Mouse (Mus musculus): ENCODE results near the gene Nap1l1. TPM values are rescaled to one million over a fixed set of nuclear protein-coding genes. Genes with fewer than 3 reads are reported as not detected.
A peak's percentile ranks its signal among the peaks of the same experiment; 100 is the strongest.

Nap1l1 gene
- polyA plus RNA-seq, 1 experiment from 2014 or later: 162 TPM

- no peak overlapping the region for H3K27ac ChIP-seq (replicated peaks)
- WGBS: 85% methylated on average over 4 of the region's 4 CpGs
These were observed 45.3 kb downstream of the Nap1l1 start for GRCm38 (mm10) chr10:111518350-111518749.

GRCm38 (mm10) chr10:111519620-111520370 is 46.8 kb downstream of the Nap1l1 start:
- Histone ChIP-seq H3K27ac (replicated peaks) (0 out of 2 replicates have a peak overlapping the region, but pooled peaks have one; percentile 0), H3K27me3 (replicated peaks) (no peaks in the 10 kb centered on the region)
- 56% methylated on average over 24 of the region's 24 CpGs for WGBS

More at GRCm38 (mm10) chr10:111518350-111518749, 45.3 kb downstream of the Nap1l1 start:
- no peak overlapping the region for H3K4me3 ChIP-seq (replicated peaks)
- H3K4me1 ChIP-seq: peaks cover 10% of the 10 kb centered on the region; the same call in 1 of the 2 replicates
- H3K36me3 ChIP-seq: no peaks in the 10 kb centered on the region
- H3K27me3 ChIP-seq (replicated peaks): no peaks in the 10 kb centered on the region
- H3K9me3 ChIP-seq (replicated peaks): no peaks in the 10 kb centered on the region
- ATAC-seq (ENCODE audit: low FRiP score): no peak
- H3K9ac ChIP-seq (replicated peaks): no peak overlapping the region
- no peak overlapping the region for H3K4me2 ChIP-seq

GRCm38 (mm10) chr10:111520621-111521020 is 47.6 kb downstream of the Nap1l1 start:
- no peak overlapping the region for H3K27ac ChIP-seq (replicated peaks)
- H3K9ac ChIP-seq (replicated peaks): no peak overlapping the region
- 66% methylated on average over 3 of the region's 3 CpGs for WGBS

More at GRCm38 (mm10) chr10:111519620-111520370, 46.8 kb downstream of the Nap1l1 start:
- no peaks in the 10 kb centered on the region for H3K9me3 ChIP-seq (replicated peaks)
- no peaks in the 10 kb centered on the region for H3K36me3 ChIP-seq
- peak overlapping the region; percentile 27 for H3K4me2 ChIP-seq
- peaks cover 19% of the 10 kb centered on the region; the same call in 1 of the 2 replicates for H3K4me1 ChIP-seq
- H3K4me3 ChIP-seq (replicated peaks): no peak overlapping the region
- H3K9ac ChIP-seq (replicated peaks): no peak overlapping the region
- no peak for ATAC-seq (ENCODE audit: low FRiP score)

GRCm38 (mm10) chr10:111521636-111522035 is 48.6 kb downstream of the Nap1l1 start:
- no peaks in the 10 kb centered on the region for H3K36me3 ChIP-seq
- ATAC-seq (ENCODE audit: low FRiP score): no peak
- 72% methylated on average over 4 of the region's 4 CpGs for WGBS
- H3K4me3 ChIP-seq (replicated peaks): no peak overlapping the region
- H3K27me3 ChIP-seq (replicated peaks): no peaks in the 10 kb centered on the region
- no peaks in the 10 kb centered on the region for H3K9me3 ChIP-seq (replicated peaks)
- no peak overlapping the region for H3K4me2 ChIP-seq
- peaks cover 19% of the 10 kb centered on the region; the same call in 1 of the 2 replicates for H3K4me1 ChIP-seq
- no peak overlapping the region for H3K27ac ChIP-seq (replicated peaks)
- H3K9ac ChIP-seq (replicated peaks): no peak overlapping the region

More at GRCm38 (mm10) chr10:111520621-111521020, 47.6 kb downstream of the Nap1l1 start:
- no peak for ATAC-seq (ENCODE audit: low FRiP score)
- H3K4me3 ChIP-seq (replicated peaks): no peak overlapping the region
- H3K36me3 ChIP-seq: no peaks in the 10 kb centered on the region
- no peaks in the 10 kb centered on the region for H3K9me3 ChIP-seq (replicated peaks)
- H3K27me3 ChIP-seq (replicated peaks): no peaks in the 10 kb centered on the region
- H3K4me2 ChIP-seq: no peak overlapping the region
- peaks cover 19% of the 10 kb centered on the region; the same call in 1 of the 2 replicates for H3K4me1 ChIP-seq

DNA sequence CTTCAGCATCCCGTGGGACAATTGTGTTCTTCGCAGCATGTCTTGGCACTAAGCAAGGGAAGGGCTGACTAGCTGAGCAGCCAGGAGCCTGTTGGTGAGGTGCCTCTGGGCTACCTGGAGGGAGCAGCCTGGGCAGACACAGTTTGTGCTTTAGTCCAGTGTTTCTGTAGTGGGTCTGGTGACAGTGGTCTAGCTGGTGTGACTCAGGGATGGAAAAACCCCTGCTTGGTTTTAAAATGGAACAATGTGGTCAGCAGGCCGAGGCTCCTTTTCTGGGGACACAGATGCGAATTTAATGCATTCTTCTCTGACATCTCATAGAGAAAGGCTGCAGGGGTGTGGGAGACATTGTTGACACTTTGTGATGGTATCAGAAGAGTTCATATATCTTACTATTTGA is 49.2 kb downstream of the Nap1l1 start:
- no peak for ATAC-seq (ENCODE audit: low FRiP score)
- WGBS: 84% methylated on average over 4 of the region's 4 CpGs
- H3K4me3 ChIP-seq (replicated peaks): no peak overlapping the region
- H3K9me3 ChIP-seq (replicated peaks): no peaks in the 10 kb centered on the region
- H3K4me1 ChIP-seq: peaks cover 19% of the 10 kb centered on the region; the same call in 1 of the 2 replicates
- no peaks in the 10 kb centered on the region for H3K36me3 ChIP-seq
- no peaks in the 10 kb centered on the region for H3K27me3 ChIP-seq (replicated peaks)
- H3K4me2 ChIP-seq: no peak overlapping the region
- no peak overlapping the region for H3K9ac ChIP-seq (replicated peaks)
- H3K27ac ChIP-seq (replicated peaks): no peak overlapping the region

DNA sequence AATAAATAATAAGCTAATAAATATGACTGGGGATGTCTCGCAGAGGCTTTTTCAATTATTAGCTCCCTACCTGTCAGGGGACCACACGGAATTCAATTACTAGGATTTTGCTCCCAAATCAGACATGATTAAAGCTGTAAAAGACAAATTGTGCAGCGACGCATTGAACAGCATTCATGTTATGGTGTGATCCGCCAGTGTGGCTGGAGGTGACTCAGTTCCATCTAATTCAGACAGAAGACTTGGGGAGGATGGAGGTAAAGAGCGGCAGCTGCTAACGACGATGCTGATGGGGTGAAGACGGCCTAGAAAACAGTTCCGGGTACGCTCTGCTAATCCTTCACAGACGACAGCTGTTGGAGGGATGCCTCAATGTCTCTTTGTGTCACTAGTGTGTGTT is 50.9 kb downstream of the Nap1l1 start:
- H3K36me3 ChIP-seq: no peaks in the 10 kb centered on the region
- peaks cover 19% of the 10 kb centered on the region; the same call in 1 of the 2 replicates for H3K4me1 ChIP-seq
- WGBS: 32% methylated on average over 12 of the region's 12 CpGs
- H3K9ac ChIP-seq (replicated peaks): no peak overlapping the region
- H3K4me2 ChIP-seq: no peak overlapping the region
- no peaks in the 10 kb centered on the region for H3K27me3 ChIP-seq (replicated peaks)
- no peak overlapping the region for H3K4me3 ChIP-seq (replicated peaks)
- ATAC-seq (ENCODE audit: low FRiP score): no peak
- no peaks in the 10 kb centered on the region for H3K9me3 ChIP-seq (replicated peaks)
- no peak overlapping the region for H3K27ac ChIP-seq (replicated peaks)

- WGBS: 81% methylated on average over 5 of the region's 5 CpGs
- H3K36me3 ChIP-seq: no peaks in the 10 kb centered on the region
- ATAC-seq (ENCODE audit: low FRiP score): no peak
- no peak overlapping the region for H3K4me3 ChIP-seq (replicated peaks)
- H3K27ac ChIP-seq (replicated peaks): no peak overlapping the region
- H3K9me3 ChIP-seq (replicated peaks): no peaks in the 10 kb centered on the region
- H3K4me1 ChIP-seq: peaks cover 9% of the 10 kb centered on the region; the same call in 1 of the 2 replicates
- no peaks in the 10 kb centered on the region for H3K27me3 ChIP-seq (replicated peaks)
- H3K4me2 ChIP-seq: no peak overlapping the region
- H3K9ac ChIP-seq (replicated peaks): no peak overlapping the region
These were observed 54.0 kb downstream of the Nap1l1 start for GRCm38 (mm10) chr10:111527057-111527456.

- no peak overlapping the region for H3K4me2 ChIP-seq
- no peaks in the 10 kb centered on the region for H3K27me3 ChIP-seq (replicated peaks)
- peaks cover 9% of the 10 kb centered on the region; the same call in 1 of the 2 replicates for H3K4me1 ChIP-seq
- ATAC-seq (ENCODE audit: low FRiP score): no peak
- no peaks in the 10 kb centered on the region for H3K36me3 ChIP-seq
- H3K4me3 ChIP-seq (replicated peaks): no peak overlapping the region
- H3K27ac ChIP-seq (replicated peaks): no peak overlapping the region
- no peaks in the 10 kb centered on the region for H3K9me3 ChIP-seq (replicated peaks)
- H3K9ac ChIP-seq (replicated peaks): no peak overlapping the region
- 93% methylated on average over 7 of the region's 7 CpGs for WGBS
These were observed 54.6 kb downstream of the Nap1l1 start for GRCm38 (mm10) chr10:111527613-111528012.

GRCm38 (mm10) chr10:111528283-111528682 is 55.3 kb downstream of the Nap1l1 start:
- 81% methylated on average over 4 of the region's 4 CpGs for WGBS
- no peaks in the 10 kb centered on the region for H3K27me3 ChIP-seq (replicated peaks)
- H3K4me3 ChIP-seq (replicated peaks): no peak overlapping the region
- peaks cover 9% of the 10 kb centered on the region; the same call in 1 of the 2 replicates for H3K4me1 ChIP-seq
- ATAC-seq (ENCODE audit: low FRiP score): no peak
- no peak overlapping the region for H3K4me2 ChIP-seq
- H3K9me3 ChIP-seq (replicated peaks): no peaks in the 10 kb centered on the region
- H3K9ac ChIP-seq (replicated peaks): no peak overlapping the region
- no peak overlapping the region for H3K27ac ChIP-seq (replicated peaks)
- no peaks in the 10 kb centered on the region for H3K36me3 ChIP-seq

- Histone ChIP-seq H3K4me2 (no peak overlapping the region), H3K9me3 (replicated peaks) (no peaks in the 10 kb centered on the region), H3K9ac (replicated peaks) (no peak overlapping the region), H3K4me3 (replicated peaks) (no peak overlapping the region), H3K36me3 (no peaks in the 10 kb centered on the region), H3K27me3 (replicated peaks) (no peaks in the 10 kb centered on the region), H3K27ac (replicated peaks) (no peak overlapping the region), H3K4me1 (no peaks in the 10 kb centered on the region)
- WGBS: 89% methylated on average over 7 of the region's 7 CpGs
- no peak for ATAC-seq (ENCODE audit: low FRiP score)
These were observed 57.4 kb downstream of the Nap1l1 start for GRCm38 (mm10) chr10:111530398-111530797.

GRCm38 (mm10) chr10:111534691-111535090 is 61.7 kb downstream of the Nap1l1 start:
- H3K27me3 ChIP-seq (replicated peaks): no peaks in the 10 kb centered on the region

DNA sequence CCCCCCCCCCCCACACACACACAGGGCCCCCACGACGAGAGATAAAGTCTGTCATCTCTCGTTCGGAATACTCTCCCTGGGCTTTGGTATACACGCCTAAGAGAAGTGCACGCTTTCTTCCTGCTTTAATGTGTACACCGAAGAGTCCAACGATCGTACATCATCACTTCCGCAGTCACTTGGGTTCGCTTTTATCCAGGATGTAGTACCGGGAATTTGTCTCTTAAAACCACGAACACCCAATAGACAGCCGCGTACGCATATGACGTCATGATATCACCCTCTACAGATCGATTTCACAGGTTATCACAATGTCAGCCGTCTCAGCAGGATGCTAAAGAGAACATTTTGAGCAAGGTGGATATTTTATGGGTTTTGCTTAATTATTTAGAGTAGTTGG is 64.4 kb downstream of the Nap1l1 start:
- peak; percentile 78 for ATAC-seq (ENCODE audit: low FRiP score)
- peak overlapping the region; percentile 13; the same call in 1 of the 2 replicates for H3K4me2 ChIP-seq

More at GRCm38 (mm10) chr10:111534691-111535090, 61.7 kb downstream of the Nap1l1 start:
- Histone ChIP-seq H3K4me1 (peaks cover 3% of the 10 kb centered on the region; the same call in 1 of the 2 replicates), H3K4me2 (no peak overlapping the region), H3K27ac (replicated peaks) (no peak overlapping the region), H3K36me3 (no peaks in the 10 kb centered on the region), H3K9ac (replicated peaks) (no peak overlapping the region), H3K9me3 (replicated peaks) (no peaks in the 10 kb centered on the region), H3K4me3 (replicated peaks) (no peak overlapping the region)
- 74% methylated on average over 8 of the region's 8 CpGs for WGBS
- no peak for ATAC-seq (ENCODE audit: low FRiP score)

More for the DNA sequence above, 64.4 kb downstream of the Nap1l1 start:
- 68% methylated on average over 19 of the region's 19 CpGs for WGBS
- no peak overlapping the region for H3K27ac ChIP-seq (replicated peaks)
- no peaks in the 10 kb centered on the region for H3K9me3 ChIP-seq (replicated peaks)
- H3K27me3 ChIP-seq (replicated peaks): no peaks in the 10 kb centered on the region
- H3K36me3 ChIP-seq: no peaks in the 10 kb centered on the region
- no peak overlapping the region for H3K4me3 ChIP-seq (replicated peaks)
- H3K4me1 ChIP-seq: peaks cover 8% of the 10 kb centered on the region
- no peak overlapping the region for H3K9ac ChIP-seq (replicated peaks)
